Mouse (Mus musculus) ES-E14 (cell line): Measurements from ENCODE around the gene Adam17. TPM values are rescaled to one million over a fixed set of nuclear protein-coding genes. Genes with fewer than 3 reads are reported as not detected.
A peak's percentile ranks its signal among the peaks of the same experiment; 100 is the strongest.
"Not testable (repeated sequence)": the region's sequence is repeated elsewhere in the genome, so short reads cannot be mapped to it uniquely, and the experiment has no call there.

ENCODE experiments used
- DNase-seq: peaks from one replicate; pipeline ENCODE4 v3.0.0-alpha.2; 2013; ENCODE audit warnings: low read depth, low spot score
- H3K27ac ChIP-seq: 2 replicates; pipeline ENCODE4 v1.5.1; 2012; ENCODE audit warnings: low read depth, mild to moderate bottlenecking, low read length, moderate library complexity, mixed read lengths; ENCODE audit not compliant: poor library complexity, insufficient read depth, severe bottlenecking
- H3K36me3 ChIP-seq: 2 replicates; pipeline ENCODE4 v1.6.1; 2012; ENCODE audit warnings: mild to moderate bottlenecking, low read length, moderate library complexity, mixed read lengths; ENCODE audit not compliant: control insufficient read depth, poor library complexity, insufficient read depth, severe bottlenecking
- H3K4me1 ChIP-seq, 2 experiments: fragments of 150-350 bp in 1 of 2; sonication (generic) in 1 of 2; 2 replicates each; pipeline ENCODE4 v1.6.1; 2012; ENCODE audit warnings: low read length in 2 of 2, mild to moderate bottlenecking in 1 of 2, mixed read lengths in 1 of 2; ENCODE audit not compliant: control insufficient read depth in 2 of 2, insufficient read depth in 2 of 2, poor library complexity in 1 of 2
- H3K4me3 ChIP-seq, 2 experiments: fragments of 150-350 bp in 1 of 2; sonication (generic) in 1 of 2; 2 replicates each; pipeline ENCODE4 v1.5.1; 2012; ENCODE audit warnings: low read length in 2 of 2, low read depth in 1 of 2, mild to moderate bottlenecking in 1 of 2, mixed read lengths in 1 of 2; ENCODE audit not compliant: insufficient read depth in 1 of 2, poor library complexity in 1 of 2, severe bottlenecking in 1 of 2
- H3K9ac ChIP-seq: 2 replicates; pipeline ENCODE4 v1.6.1; 2012; ENCODE audit warnings: low read depth, mild to moderate bottlenecking, low read length, mixed read lengths; ENCODE audit not compliant: poor library complexity, insufficient read depth, severe bottlenecking
- H3K9me3 ChIP-seq: fragments of 150-350 bp; sonication (generic); 2 replicates; pipeline ENCODE4 v1.6.1; 2012; ENCODE audit warnings: low read depth, mild to moderate bottlenecking, low read length; ENCODE audit not compliant: control insufficient read depth, insufficient read depth
- CHD2 ChIP-seq: IDR thresholded peaks from 2 replicates; pipeline ENCODE4 v1.6.1; 2014; ENCODE audit warnings: mild to moderate bottlenecking, low read depth, low read length, inconsistent platforms
- HCFC1 ChIP-seq: IDR thresholded peaks from 2 replicates; pipeline ENCODE4 v1.6.1; 2012; ENCODE audit warnings: low read length, inconsistent platforms, borderline replicate concordance; ENCODE audit not compliant: insufficient read depth
- MAFK ChIP-seq: IDR thresholded peaks from 2 replicates; pipeline ENCODE4 v1.6.1; 2014; ENCODE audit warnings: mild to moderate bottlenecking, low read depth, low read length, inconsistent platforms; ENCODE audit not compliant: insufficient read depth
- ZC3H11A ChIP-seq: IDR thresholded peaks from 2 replicates; pipeline ENCODE4 v1.6.1; 2012; ENCODE audit warnings: low read depth, mild to moderate bottlenecking, inconsistent platforms, low read length, borderline replicate concordance
- ZNF384 ChIP-seq: IDR thresholded peaks from 2 replicates; pipeline ENCODE4 v1.6.1; 2012; ENCODE audit warnings: low read depth, low read length, inconsistent platforms
- in situ Hi-C, 2 experiments: fragments of 600-800 bp; cut with MboI; formaldehyde crosslinking; loops; one replicate each; pipeline ENCODE4 v1.15.1; 2025; ENCODE audit warnings: low sequenced_read_pairs in 2 of 2, inconsistent platforms in 1 of 2; ENCODE audit not compliant: unreplicated experiment in 2 of 2
- total RNA-seq: library from RNA; depleted of rRNA; stranded (reverse); fragments of 300-350 nt; gene quantifications from 2 replicates; pipeline ENCODE4 v1.2.3, GENCODE M21; 2012

The Adam17 gene
- total RNA-seq, 1 experiment = 56.7 TPM

GRCm38 (mm10) chr12:21402771-21403170, 29.3 kb upstream of the Adam17 start:
- TF ChIP-seq MAFK (peak; percentile 94), ZNF384 (no peak)
- in situ Hi-C loops = no loop called here
- no peak overlapping the region for H3K9ac ChIP-seq
- peaks cover 0 to 2% of the 10 kb centered on the region in 2 experiments; a peak in 2 of 4 replicates for H3K4me1 ChIP-seq
- peaks cover 7% of the 10 kb centered on the region for H3K36me3 ChIP-seq
- no peak for DNase-seq
- no peaks in the 10 kb centered on the region for H3K9me3 ChIP-seq
- no peak overlapping the region for H3K27ac ChIP-seq
- H3K4me3 ChIP-seq = no peak overlapping the region

- in situ Hi-C loops = loop anchor here in 1 of 2 experiments (10.0 kb wide), 1 partner anchor 61 kb away; no protein-coding TSS in a partner anchor
- Histone ChIP-seq H3K9ac (no peak overlapping the region), H3K4me1 (no peaks in the 10 kb centered on the region), H3K27ac (no peak overlapping the region), H3K4me3 (no peak overlapping the region), H3K36me3 (peaks cover 7% of the 10 kb centered on the region; the same call in 1 of the 2 replicates), H3K9me3 (no peaks in the 10 kb centered on the region)
- TF ChIP-seq CHD2 (no peak), ZC3H11A (no peak), MAFK (no peak), ZNF384 (no peak), HCFC1 (no peak)
- DNase-seq = no peak
Measured at GRCm38 (mm10) chr12:21386201-21386600, 12.8 kb upstream of the Adam17 start.

GRCm38 (mm10) chr12:21378765-21379346, 5.4 kb upstream of the Adam17 start:
- H3K9me3 ChIP-seq, H3K36me3 ChIP-seq, H3K4me3 ChIP-seq, H3K9ac ChIP-seq, H3K4me1 ChIP-seq, DNase-seq, in situ Hi-C loops, H3K27ac ChIP-seq: not testable (repeated sequence)

GRCm38 (mm10) chr12:21375376-21376157, 2.1 kb upstream of the Adam17 start:
- no peak for DNase-seq
- Histone ChIP-seq H3K4me3 (no peak overlapping the region), H3K36me3 (no peaks in the 10 kb centered on the region), H3K9me3 (no peaks in the 10 kb centered on the region), H3K27ac (no peak overlapping the region), H3K4me1 (peaks cover 0 to 5% of the 10 kb centered on the region in 2 experiments; a peak in 2 of 4 replicates), H3K9ac (no peak overlapping the region)
- TF ChIP-seq HCFC1 = no peak
- no peak for TF ChIP-seq CHD2
- no peak for TF ChIP-seq ZC3H11A
- no peak for TF ChIP-seq MAFK
- no peak for TF ChIP-seq ZNF384
- in situ Hi-C loops = no loop called here
